Mouse (Mus musculus): ENCODE data around the gene Catip.

The Catip gene

GRCm38 (mm10) chr1:74397919-74398451 lies 36.1 kb downstream of the Catip start:
- intact Hi-C loops (cut with DNase I): no loop called here

DNA sequence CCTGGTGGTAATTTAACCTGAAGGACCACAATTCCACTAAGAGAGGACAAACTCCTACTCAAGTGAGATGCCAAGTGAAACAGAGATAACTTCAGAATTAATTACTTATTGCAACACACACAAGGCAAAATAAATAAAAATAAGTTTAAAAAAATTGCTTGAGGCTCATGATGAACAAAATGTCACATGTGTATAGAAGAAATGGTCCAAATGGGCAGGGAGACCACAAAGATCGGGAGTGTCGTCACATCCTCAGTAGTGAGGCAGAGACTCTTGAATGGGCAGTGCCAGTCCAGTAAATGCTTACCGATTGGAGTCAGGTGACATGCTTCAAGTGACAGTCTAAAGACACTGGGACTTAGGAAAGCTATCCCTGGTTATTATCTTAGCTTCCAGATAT lies 38.6 kb downstream of the Catip start:
- intact Hi-C loops (cut with DNase I): loop anchor here (5.0 kb wide), 1 partner anchor 47 kb away; no protein-coding TSS in a partner anchor

DNA sequence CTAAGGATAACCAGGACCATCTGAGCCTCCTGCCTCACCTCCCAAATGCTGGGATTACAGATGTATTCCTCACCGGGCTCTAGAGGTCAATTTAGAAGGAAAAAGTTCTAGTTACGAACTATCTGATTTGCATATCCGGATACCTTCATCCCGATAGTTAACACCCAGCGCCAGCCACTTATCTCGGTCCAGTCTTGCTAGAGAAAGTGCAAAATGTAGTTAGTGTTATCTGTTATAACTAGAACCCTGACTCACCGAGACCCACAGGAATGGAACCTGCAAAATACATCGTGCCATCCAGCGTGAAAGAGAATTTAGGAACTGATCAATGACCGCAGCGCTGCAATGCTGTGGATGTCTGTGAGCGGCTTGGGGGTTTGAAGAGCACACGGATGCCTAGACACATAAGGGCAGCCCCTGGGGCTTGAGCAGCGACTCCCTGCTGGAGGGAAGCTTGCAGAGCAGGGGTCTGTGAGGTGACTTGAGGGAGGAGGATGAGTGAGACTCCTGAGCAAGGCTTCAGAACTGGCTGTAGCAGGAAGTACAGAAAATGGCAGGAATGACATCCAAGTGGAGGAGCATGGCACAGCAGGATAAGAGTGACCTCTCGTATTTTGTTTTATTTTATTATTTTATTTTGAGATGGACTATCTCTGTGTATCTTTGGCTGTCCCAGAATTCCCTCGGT lies 39.3 kb downstream of the Catip start:
- intact Hi-C loops (cut with DNase I): loop anchor here (5.0 kb wide), 1 partner anchor 46 kb away; no protein-coding TSS in a partner anchor

DNA sequence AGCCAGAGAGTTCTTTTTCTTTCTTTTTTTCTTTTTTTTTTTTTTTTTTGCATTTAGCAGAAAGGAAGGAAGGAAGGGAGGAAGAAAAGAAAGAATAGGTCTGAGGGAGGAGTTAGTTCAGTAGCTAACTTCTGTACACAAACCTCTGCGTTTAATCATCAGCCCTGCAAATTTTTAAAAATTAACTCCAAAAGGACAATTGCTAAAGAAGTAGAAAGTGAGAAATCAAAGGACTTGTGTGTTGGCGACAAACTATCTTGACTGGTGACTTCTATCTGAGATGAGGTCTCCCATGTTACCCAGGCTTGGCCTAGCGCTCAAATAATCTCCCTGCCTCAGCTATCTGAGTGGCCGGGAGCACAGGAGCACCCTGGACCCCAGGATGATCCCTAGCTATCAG lies 42.3 kb downstream of the Catip start:
- intact Hi-C loops (cut with DNase I): loop anchor here (5.0 kb wide), 1 partner anchor 43 kb away; no protein-coding TSS in a partner anchor

- intact Hi-C loops (cut with DNase I): no loop called here
Observed at GRCm38 (mm10) chr1:74408589-74409504, 46.9 kb downstream of the Catip start, which contains the start of gene Vil1. Gene Vil1, plus strand, starts transcription at chr1:74409376.

GRCm38 (mm10) chr1:74411753-74412325 lies 49.9 kb downstream of the Catip start:
- intact Hi-C loops (cut with DNase I): no loop called here

- intact Hi-C loops (cut with DNase I): no loop called here
Observed at GRCm38 (mm10) chr1:74412711-74413110, 50.8 kb downstream of the Catip start.

GRCm38 (mm10) chr1:74415143-74415542 lies 53.2 kb downstream of the Catip start:
- intact Hi-C loops (cut with DNase I): no loop called here

Small RNA genes lying within 50 kb of the gene (microRNA-seq; reads per million reads assigned to microRNA genes)
- 20,101 to 27,654 reads per million in 2 experiments for gene Mir26b
